Mouse (Mus musculus) MEL (cell line): Measurements from ENCODE around the gene Rgl1. TPM values are rescaled to one million over a fixed set of nuclear protein-coding genes. Genes with fewer than 3 reads are reported as not detected.

Source experiments
- DNase-seq: peaks from one replicate; pipeline ENCODE4 v3.0.0; 2011; ENCODE audit warnings: low read depth, low spot score
- H3K27ac ChIP-seq: 2 replicates; pipeline ENCODE4 v1.5.1; 2012; ENCODE audit warnings: low read depth, mild to moderate bottlenecking, control low read depth, low read length, moderate library complexity; ENCODE audit not compliant: control insufficient read depth
- H3K27me3 ChIP-seq, 2 experiments: fragments of 150-350 bp in 1 of 2; sonication (generic) in 1 of 2; 2 replicates each; pipeline ENCODE4 v1.6.1; 2012; ENCODE audit warnings: low read length in 2 of 2, mild to moderate bottlenecking in 2 of 2, improper control_type of control experiment in 1 of 2, moderate library complexity in 1 of 2; ENCODE audit not compliant: insufficient read depth in 2 of 2, control insufficient read depth in 1 of 2
- H3K36me3 ChIP-seq, 2 experiments: 2 replicates each; pipeline ENCODE4 v1.6.1; 2012 to 2014; ENCODE audit warnings: low read length in 2 of 2, improper control_type of control experiment in 1 of 2, inconsistent platforms in 1 of 2, mild to moderate bottlenecking in 1 of 2; ENCODE audit not compliant: insufficient read depth in 2 of 2, control insufficient read depth in 1 of 2
- H3K4me1 ChIP-seq, 2 experiments: fragments of 150-350 bp in 1 of 2; sonication (generic) in 1 of 2; 2 replicates each; pipeline ENCODE4 v1.6.1; 2012; ENCODE audit warnings: low read length in 2 of 2, improper control_type of control experiment in 1 of 2, mild to moderate bottlenecking in 1 of 2; ENCODE audit not compliant: insufficient read depth in 2 of 2, control insufficient read depth in 1 of 2
- H3K4me3 ChIP-seq, 2 experiments: fragments of 150-350 bp in 1 of 2; sonication (generic) in 1 of 2; 2 replicates each; pipeline ENCODE4 v1.5.1; 2012; ENCODE audit warnings: low read depth in 2 of 2, low read length in 2 of 2, mild to moderate bottlenecking in 2 of 2, moderate library complexity in 2 of 2, control low read depth in 1 of 2, improper control_type of control experiment in 1 of 2; ENCODE audit not compliant: control insufficient read depth in 1 of 2, insufficient read depth in 1 of 2
- H3K79me2 ChIP-seq: 2 replicates; pipeline ENCODE4 v1.6.1; 2012; ENCODE audit warnings: mild to moderate bottlenecking, low read length, moderate library complexity; ENCODE audit not compliant: control insufficient read depth, poor library complexity, insufficient read depth
- H3K9ac ChIP-seq: 2 replicates; pipeline ENCODE4 v1.6.1; 2012; ENCODE audit warnings: low read depth, mild to moderate bottlenecking, control low read depth, low read length, moderate library complexity; ENCODE audit not compliant: control insufficient read depth, poor library complexity, severe bottlenecking
- H3K9me3 ChIP-seq: fragments of 150-350 bp; sonication (generic); replicated peaks from 2 replicates; pipeline ENCODE4 v1.6.1; 2012; ENCODE audit warnings: mild to moderate bottlenecking, low read length, improper control_type of control experiment, moderate library complexity; ENCODE audit not compliant: insufficient read depth
- CHD1 ChIP-seq: IDR thresholded peaks from 2 replicates; pipeline ENCODE4 v1.6.1; 2012; ENCODE audit warnings: low read depth, mild to moderate bottlenecking, inconsistent platforms, low read length, improper control_type of control experiment
- GABPA ChIP-seq: IDR thresholded peaks from 2 replicates; pipeline ENCODE4 v1.6.1; 2012; ENCODE audit warnings: low read depth, mild to moderate bottlenecking, inconsistent platforms, low read length, improper control_type of control experiment, moderate library complexity
- HCFC1 ChIP-seq: IDR thresholded peaks from 2 replicates; pipeline ENCODE4 v1.6.1; 2012; ENCODE audit warnings: low read depth, mild to moderate bottlenecking, inconsistent platforms, low read length, improper control_type of control experiment, moderate library complexity
- MAFK ChIP-seq: IDR thresholded peaks from 2 replicates; pipeline ENCODE4 v1.6.1; 2011; ENCODE audit warnings: low read depth, mild to moderate bottlenecking, low read length, improper control_type of control experiment, borderline replicate concordance
- MEF2A ChIP-seq: IDR thresholded peaks from 2 replicates; pipeline ENCODE4 v1.6.1; 2014; ENCODE audit warnings: low read depth, mild to moderate bottlenecking, inconsistent platforms, low read length, improper control_type of control experiment; ENCODE audit not compliant: poor library complexity, insufficient replicate concordance, severe bottlenecking; ENCODE audit errors: extremely low read depth
- NELFE ChIP-seq: IDR thresholded peaks from 2 replicates; pipeline ENCODE4 v1.6.1; 2011; ENCODE audit warnings: low read depth, low read length, improper control_type of control experiment
- POLR2A ChIP-seq, 2 experiments: IDR thresholded peaks; 2 replicates each; pipeline ENCODE4 v1.6.1; 2011 to 2012; ENCODE audit warnings: low read length in 2 of 2, mild to moderate bottlenecking in 2 of 2, control low read depth in 1 of 2, improper control_type of control experiment in 1 of 2, low read depth in 1 of 2, moderate library complexity in 1 of 2; ENCODE audit not compliant: control insufficient read depth in 1 of 2, insufficient read depth in 1 of 2, poor library complexity in 1 of 2
- RAD21 ChIP-seq: IDR thresholded peaks from 2 replicates; pipeline ENCODE4 v1.6.1; 2011; ENCODE audit warnings: mild to moderate bottlenecking, low read depth, low read length, improper control_type of control experiment
- RCOR1 ChIP-seq: IDR thresholded peaks from 2 replicates; pipeline ENCODE4 v1.6.1; 2012; ENCODE audit warnings: low read depth, mild to moderate bottlenecking, inconsistent platforms, low read length, improper control_type of control experiment
- SMC3 ChIP-seq: IDR thresholded peaks from 2 replicates; pipeline ENCODE4 v1.6.1; 2011; ENCODE audit warnings: low read depth, low read length, improper control_type of control experiment
- USF2 ChIP-seq, 2 experiments: IDR thresholded peaks; 2 replicates each; pipeline ENCODE4 v1.6.1; 2011 to 2012; ENCODE audit warnings: improper control_type of control experiment in 2 of 2, low read length in 2 of 2, borderline replicate concordance in 1 of 2, inconsistent platforms in 1 of 2, low read depth in 1 of 2, mild to moderate bottlenecking in 1 of 2; ENCODE audit not compliant: insufficient read depth in 1 of 2
- ZKSCAN1 ChIP-seq: IDR thresholded peaks from 2 replicates; pipeline ENCODE4 v1.6.1; 2012; ENCODE audit warnings: low read depth, mild to moderate bottlenecking, inconsistent platforms, low read length, improper control_type of control experiment, moderate library complexity
- polyA plus RNA-seq, 2 experiments: library from polyadenylated mRNA; stranded (reverse) in 1 of 2; unstranded in 1 of 2; fragments of >175 nt in 1 of 2; fragments of >200 nt in 1 of 2; gene quantifications; 2 replicates each; pipeline versions ENCODE4 v1.2.1 to v1.2.4; 2012; ENCODE audit warnings: low replicate concordance in 2 of 2, low read depth in 1 of 2; ENCODE audit not compliant: insufficient read length in 2 of 2, insufficient read depth in 1 of 2, missing spikeins in 1 of 2
- total RNA-seq: library from RNA; depleted of rRNA; stranded (reverse); fragments of 300-350 nt; gene quantifications from 2 replicates; pipeline ENCODE4 v1.2.3, GENCODE M21; 2012

Gene Rgl1
- total and polyA plus RNA-seq, 3 experiments = 0.12 to 0.39 TPM; not detected in 1

GRCm38 (mm10) chr1:152685531-152685930 lies 80.6 kb downstream of the Rgl1 start:
- Histone ChIP-seq H3K27ac (no peak overlapping the region), H3K9me3 (no peaks in the 10 kb centered on the region)
- TF ChIP-seq NELFE = no peak
- no peak for TF ChIP-seq MAFK
- TF ChIP-seq USF2 (IDR thresholded peaks at IDR 0.05; ENCODE audit: borderline replicate concordance in 1 of 2, insufficient read depth in 1 of 2, low read depth in 1 of 2, low read length in 2 of 2) = no peak
- TF ChIP-seq ZKSCAN1 = no peak
- TF ChIP-seq POLR2A (IDR thresholded peaks at IDR 0.05; ENCODE audit: control insufficient read depth in 1 of 2, insufficient read depth in 1 of 2, low read depth in 1 of 2, low read length in 2 of 2, poor library complexity in 1 of 2) = no peak
- peak; percentile 12; the same call in 1 of the 2 replicates for TF ChIP-seq RAD21
- no peak for TF ChIP-seq RCOR1
- no peak for TF ChIP-seq HCFC1
- TF ChIP-seq CHD1 = no peak
- TF ChIP-seq MEF2A = no peak
- peak; percentile 26; the same call in 1 of the 2 replicates for TF ChIP-seq SMC3
- TF ChIP-seq, all 39 proteins: peak for 2
- Histone ChIP-seq H3K27me3 (peaks cover 10 to 17% of the 10 kb centered on the region in 2 experiments; a peak in 3 of 4 replicates), H3K4me3 (no peak overlapping the region), H3K4me1 (no peaks in the 10 kb centered on the region), H3K9ac (no peak overlapping the region), H3K36me3 (no peaks in the 10 kb centered on the region), H3K79me2 (no peaks in the 10 kb centered on the region)
- DNase-seq = no peak

- Histone ChIP-seq H3K36me3 (no peaks in the 10 kb centered on the region), H3K79me2 (no peaks in the 10 kb centered on the region), H3K9me3 (no peaks in the 10 kb centered on the region), H3K9ac (no peak overlapping the region), H3K27ac (no peak overlapping the region), H3K27me3 (peaks cover 3 to 18% of the 10 kb centered on the region in 2 experiments; a peak in 2 of 4 replicates), H3K4me3 (no peak overlapping the region), H3K4me1 (no peaks in the 10 kb centered on the region)
- no peak for TF ChIP-seq GABPA
- no peak for DNase-seq
These were observed 83.6 kb downstream of the Rgl1 start for GRCm38 (mm10) chr1:152682368-152683194.
